In genomic region chrX:95443390-95443789, GRCm38 (mm10) we compare ENCODE assay signal across 8 mouse cellular contexts. TPM values are rescaled to one million over a fixed set of nuclear protein-coding genes. Genes with fewer than 3 reads are reported as not detected.
DNase-seq lines count a peak whose midpoint lies in the region; ATAC-seq lines count a peak whose summit lies in the region.

No protein-coding gene starts in this region.

- peak overlapping the region; percentile 59 for H3K4me3 ChIP-seq in lung, embryonic 15.5 days
- H3K4me3 ChIP-seq in midbrain, embryonic 10.5 days: peak overlapping the region; percentile 63

- H3K4me1 ChIP-seq in lung, embryonic 15.5 days: peaks cover 3% of the 10 kb centered on the region; the same call in 1 of the 2 replicates
- H3K4me1 ChIP-seq in midbrain, embryonic 10.5 days: peaks cover 26% of the 10 kb centered on the region

- no peaks in the 10 kb centered on the region for H3K27me3 ChIP-seq in lung, embryonic 15.5 days
- no peaks in the 10 kb centered on the region for H3K27me3 ChIP-seq in midbrain, embryonic 10.5 days (ENCODE audit: low read depth, poor library complexity, severe bottlenecking)

- peak overlapping the region; percentile 91 for H3K27ac ChIP-seq in lung, embryonic 15.5 days
- peak overlapping the region; percentile 88 for H3K27ac ChIP-seq in midbrain, embryonic 10.5 days (replicated peaks)

- peak overlapping the region; percentile 63 for H3K4me2 ChIP-seq in lung, embryonic 15.5 days

- WGBS in lung, embryonic 15.5 days: 22% methylated on average over 12 of the region's 12 CpGs
- WGBS in midbrain, embryonic 10.5 days: 35% methylated on average over 12 of the region's 12 CpGs

- ATAC-seq in lung, embryonic 15.5 days (ENCODE audit: borderline replicate concordance, extremely low read depth, low FRiP score, low TSS enrichment): peak; percentile 7; the same call in 1 of the 2 replicates

- no peak for DNase-seq in lung, postnatal 14 days
- DNase-seq in embryo, embryonic 11 days: peak; percentile 20
- DNase-seq in heart, postnatal 10 days: peak; percentile 20 to 29
- DNase-seq in midbrain, embryonic 10.5 days (ENCODE audit: low spot score): peak; percentile 28
- DNase-seq in ovary, postnatal 10 days (ENCODE audit: low spot score): no peak
- no peak for DNase-seq in urinary bladder, adult 2 months (ENCODE audit: low spot score)
- no peak for DNase-seq in left cerebral cortex, adult 11 months (ENCODE audit: low spot score)

- H3K9me3 ChIP-seq in lung, embryonic 15.5 days: no peaks in the 10 kb centered on the region
- H3K9me3 ChIP-seq in midbrain, embryonic 10.5 days (replicated peaks): no peaks in the 10 kb centered on the region

- intact Hi-C loops in heart, postnatal 10 days (cut with DNase I): loop anchor here (10.0 kb wide), 1 partner anchor 511 kb away; the partner anchor contains the start of gene Las1l

- peak overlapping the region; percentile 62 for H3K9ac ChIP-seq in lung, embryonic 15.5 days

- no peaks in the 10 kb centered on the region for H3K36me3 ChIP-seq in lung, embryonic 15.5 days
- H3K36me3 ChIP-seq in midbrain, embryonic 10.5 days: peaks cover 4% of the 10 kb centered on the region; the same call in 1 of the 2 replicates

RNA-seq across cellular contexts. Expression of gene Amer1, which starts 1.3 kb away (rescaled TPM):
- polyA plus RNA-seq in lung, embryonic 15.5 days (2015; fragmentation: Nextera tagmentation; extraction: Ambion mirVana): 11.3 and 12.5 TPM in 2 replicates
- total RNA-seq in heart, postnatal 10 days (2021): 1 to 10 TPM; 6.4 to 9.0 TPM
- 10.4 and 10.7 TPM in 2 replicates for polyA plus RNA-seq in midbrain, embryonic 10.5 days (2016; fragmentation: Nextera tagmentation; extraction: Ambion mirVana)
- 8.2 and 10.5 TPM in 2 replicates for polyA plus RNA-seq in urinary bladder, adult 2 months (2012; rRNA removed)

Comparison
In these comparisons a context has a peak if more than half of its experiments do, and no peak if none do; other contexts are left out.
1. DNase-seq: peak in embryo, embryonic 11 days (single experiment), heart, postnatal 10 days (2 of 2) and midbrain, embryonic 10.5 days (single experiment); none in lung, postnatal 14 days (single experiment), ovary, postnatal 10 days (single experiment), urinary bladder, adult 2 months (single experiment) and left cerebral cortex, adult 11 months (single experiment).